Mouse (Mus musculus): ENCODE measurements around the gene Mapk8. TPM values are rescaled to one million over a fixed set of nuclear protein-coding genes. Genes with fewer than 3 reads are reported as not detected.
A peak's percentile ranks its signal among the peaks of the same experiment; 100 is the strongest.

Mapk8 gene
- polyA plus RNA-seq, 1 experiment from 2014 or later = 10.3 TPM

DNA sequence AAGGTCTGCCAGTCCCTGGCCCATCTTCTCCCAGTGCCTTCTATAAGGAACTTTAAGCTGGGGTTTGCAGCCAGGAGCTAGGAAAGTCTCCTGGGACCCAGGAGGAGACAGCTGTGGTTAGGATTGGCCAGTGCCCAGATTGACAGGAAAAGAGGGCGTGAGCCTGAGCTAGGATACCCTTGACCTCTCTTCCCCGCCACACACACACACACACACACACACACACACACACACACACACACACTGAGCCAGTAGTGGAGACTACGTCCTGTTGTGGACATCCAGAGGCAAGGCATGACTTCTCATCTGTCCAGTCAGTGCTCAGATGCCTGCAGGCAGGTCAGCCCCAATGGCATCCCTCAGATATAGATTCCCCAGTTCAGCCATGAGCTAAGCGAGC lies 85.4 kb downstream of the Mapk8 start:
- 60% methylated on average over 4 of the region's 4 CpGs for WGBS
- Histone ChIP-seq H3K36me3 (ENCODE audit: control insufficient read depth, insufficient read depth, low read length) (no peaks in the 10 kb centered on the region), H3K27ac (ENCODE audit: low read length) (no peak overlapping the region), H3K9ac (ENCODE audit: low read depth, low read length) (no peak overlapping the region), H3K4me2 (ENCODE audit: low read depth, low read length) (no peak overlapping the region), H3K4me1 (ENCODE audit: control insufficient read depth, insufficient read depth, low read length) (peaks cover 2% of the 10 kb centered on the region), H3K27me3 (replicated peaks; ENCODE audit: control insufficient read depth, insufficient read depth, low read length) (no peaks in the 10 kb centered on the region), H3K4me3 (ENCODE audit: low read length) (no peak overlapping the region), H3K9me3 (ENCODE audit: control insufficient read depth, low read length) (no peaks in the 10 kb centered on the region)
- no peak for ATAC-seq

- Histone ChIP-seq H3K4me2 (ENCODE audit: low read depth, low read length) (no peak overlapping the region), H3K4me1 (ENCODE audit: control insufficient read depth, insufficient read depth, low read length) (peaks cover 2% of the 10 kb centered on the region), H3K27me3 (replicated peaks; ENCODE audit: control insufficient read depth, insufficient read depth, low read length) (no peaks in the 10 kb centered on the region), H3K9me3 (ENCODE audit: control insufficient read depth, low read length) (no peaks in the 10 kb centered on the region), H3K4me3 (ENCODE audit: low read length) (no peak overlapping the region), H3K9ac (ENCODE audit: low read depth, low read length) (no peak overlapping the region), H3K36me3 (ENCODE audit: control insufficient read depth, insufficient read depth, low read length) (no peaks in the 10 kb centered on the region), H3K27ac (ENCODE audit: low read length) (no peak overlapping the region)
- WGBS = 88% methylated on average over 8 of the region's 8 CpGs
- ATAC-seq = no peak
Measured at GRCm38 (mm10) chr14:33358891-33359290, 88.1 kb downstream of the Mapk8 start.

DNA sequence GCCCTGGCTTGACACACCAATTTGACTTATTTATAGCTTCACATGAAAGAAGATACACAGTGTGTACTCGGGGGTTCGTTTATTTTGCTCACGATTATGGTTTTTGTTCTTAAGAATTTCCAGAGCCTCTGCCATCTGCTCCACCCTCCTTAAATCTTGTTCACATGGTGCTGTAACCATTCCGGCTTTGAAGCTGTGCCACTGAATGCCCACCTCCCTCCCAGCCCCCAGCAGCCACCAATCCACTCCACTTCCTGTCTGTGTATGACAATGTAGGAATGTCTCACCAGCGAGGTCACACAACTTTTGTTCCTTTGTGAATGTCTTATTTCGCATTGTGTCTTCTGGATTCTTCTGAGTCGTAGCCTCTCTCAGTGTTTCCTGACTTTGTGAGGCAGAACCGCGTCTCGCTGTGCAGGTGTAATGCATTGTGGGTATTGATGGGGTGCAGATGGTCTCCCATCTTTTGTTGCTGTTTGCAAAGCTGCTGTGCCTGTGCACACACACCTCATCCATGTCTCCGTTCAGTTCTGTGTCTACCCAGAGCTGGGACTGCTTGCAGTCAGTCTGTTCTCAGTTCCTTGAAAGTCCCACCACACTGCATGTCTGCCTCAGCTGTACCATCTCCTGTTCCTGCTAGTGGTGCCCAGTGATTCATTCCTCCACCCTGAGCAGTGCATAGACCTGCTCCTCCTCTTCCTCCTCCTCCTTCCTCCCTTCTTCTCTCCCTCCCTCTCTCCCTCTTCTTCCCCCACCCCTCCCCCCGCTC lies 89.2 kb downstream of the Mapk8 start:
- 67% methylated on average over 12 of the region's 12 CpGs for WGBS
- no peak overlapping the region for H3K9ac ChIP-seq (ENCODE audit: low read depth, low read length)
- peaks cover 1% of the 10 kb centered on the region for H3K4me1 ChIP-seq (ENCODE audit: control insufficient read depth, insufficient read depth, low read length)
- no peaks in the 10 kb centered on the region for H3K36me3 ChIP-seq (ENCODE audit: control insufficient read depth, insufficient read depth, low read length)
- H3K4me2 ChIP-seq (ENCODE audit: low read depth, low read length) = no peak overlapping the region
- no peaks in the 10 kb centered on the region for H3K9me3 ChIP-seq (ENCODE audit: control insufficient read depth, low read length)
- no peak overlapping the region for H3K4me3 ChIP-seq (ENCODE audit: low read length)
- H3K27me3 ChIP-seq (replicated peaks; ENCODE audit: control insufficient read depth, insufficient read depth, low read length) = no peaks in the 10 kb centered on the region
- no peak for ATAC-seq
- H3K27ac ChIP-seq (ENCODE audit: low read length) = no peak overlapping the region

- 89% methylated on average over 5 of the region's 5 CpGs for WGBS
- H3K27me3 ChIP-seq (replicated peaks; ENCODE audit: control insufficient read depth, insufficient read depth, low read length) = peaks cover 21% of the 10 kb centered on the region
- no peak overlapping the region for H3K27ac ChIP-seq (ENCODE audit: low read length)
- ATAC-seq = no peak
- no peak overlapping the region for H3K4me2 ChIP-seq (ENCODE audit: low read depth, low read length)
- no peaks in the 10 kb centered on the region for H3K36me3 ChIP-seq (ENCODE audit: control insufficient read depth, insufficient read depth, low read length)
- H3K4me3 ChIP-seq (ENCODE audit: low read length) = no peak overlapping the region
- H3K4me1 ChIP-seq (ENCODE audit: control insufficient read depth, insufficient read depth, low read length) = peaks cover 5% of the 10 kb centered on the region
- H3K9ac ChIP-seq (ENCODE audit: low read depth, low read length) = no peak overlapping the region
- H3K9me3 ChIP-seq (ENCODE audit: control insufficient read depth, low read length) = no peaks in the 10 kb centered on the region
Measured at GRCm38 (mm10) chr14:33355276-33355675, 91.7 kb downstream of the Mapk8 start.

- Histone ChIP-seq H3K27me3 (replicated peaks; ENCODE audit: control insufficient read depth, insufficient read depth, low read length) (peaks cover 21% of the 10 kb centered on the region), H3K9me3 (ENCODE audit: control insufficient read depth, low read length) (no peaks in the 10 kb centered on the region), H3K4me1 (ENCODE audit: control insufficient read depth, insufficient read depth, low read length) (peaks cover 5% of the 10 kb centered on the region), H3K27ac (ENCODE audit: low read length) (no peak overlapping the region), H3K36me3 (ENCODE audit: control insufficient read depth, insufficient read depth, low read length) (no peaks in the 10 kb centered on the region), H3K9ac (ENCODE audit: low read depth, low read length) (no peak overlapping the region), H3K4me3 (ENCODE audit: low read length) (no peak overlapping the region), H3K4me2 (ENCODE audit: low read depth, low read length) (no peak overlapping the region)
- 74% methylated on average over 6 of the region's 6 CpGs for WGBS
- ATAC-seq = no peak
Measured at GRCm38 (mm10) chr14:33352890-33353289, 94.1 kb downstream of the Mapk8 start.

DNA sequence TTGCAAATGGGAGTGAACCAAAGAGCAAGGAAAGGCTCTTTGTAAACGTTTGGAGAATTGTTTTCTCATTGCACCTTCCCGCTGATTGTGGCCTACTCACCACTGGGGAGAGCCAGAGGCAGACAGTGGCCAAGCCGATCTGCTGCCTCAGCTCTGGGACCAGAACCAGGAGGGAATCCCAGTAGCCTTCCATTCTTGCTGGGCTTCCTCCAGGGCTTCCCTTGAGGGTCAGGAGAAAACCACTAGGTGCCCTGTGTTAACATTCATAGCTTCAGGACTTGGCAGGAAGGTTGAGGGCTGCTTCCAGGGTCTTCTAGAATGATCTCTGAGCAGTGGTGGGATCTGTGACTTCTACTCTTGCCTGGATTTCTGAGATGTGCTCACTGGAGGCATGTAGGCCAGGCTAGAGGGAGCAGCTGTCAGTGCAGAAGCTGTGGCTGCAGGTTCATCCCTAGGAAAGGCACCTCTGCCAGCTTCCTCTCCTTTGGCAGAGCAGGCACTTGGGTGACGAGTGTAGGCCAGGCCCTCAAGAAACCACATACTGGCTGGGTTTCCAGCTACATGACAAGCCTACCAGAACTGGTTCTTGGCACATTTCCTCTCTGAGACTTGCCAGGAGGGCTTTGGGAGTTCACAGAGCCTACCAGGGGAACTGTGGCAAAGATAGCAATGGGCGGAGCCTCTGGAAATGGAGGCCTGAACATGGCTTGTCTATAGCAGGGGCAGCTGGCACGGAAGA lies 94.8 kb downstream of the Mapk8 start:
- 76% methylated on average over 6 of the region's 6 CpGs for WGBS
- Histone ChIP-seq H3K27me3 (replicated peaks; ENCODE audit: control insufficient read depth, insufficient read depth, low read length) (peaks cover 21% of the 10 kb centered on the region), H3K4me3 (ENCODE audit: low read length) (no peak overlapping the region), H3K9ac (ENCODE audit: low read depth, low read length) (no peak overlapping the region), H3K36me3 (ENCODE audit: control insufficient read depth, insufficient read depth, low read length) (no peaks in the 10 kb centered on the region), H3K9me3 (ENCODE audit: control insufficient read depth, low read length) (no peaks in the 10 kb centered on the region), H3K4me1 (ENCODE audit: control insufficient read depth, insufficient read depth, low read length) (peaks cover 5% of the 10 kb centered on the region), H3K27ac (ENCODE audit: low read length) (no peak overlapping the region), H3K4me2 (ENCODE audit: low read depth, low read length) (no peak overlapping the region)
- no peak for ATAC-seq

DNA sequence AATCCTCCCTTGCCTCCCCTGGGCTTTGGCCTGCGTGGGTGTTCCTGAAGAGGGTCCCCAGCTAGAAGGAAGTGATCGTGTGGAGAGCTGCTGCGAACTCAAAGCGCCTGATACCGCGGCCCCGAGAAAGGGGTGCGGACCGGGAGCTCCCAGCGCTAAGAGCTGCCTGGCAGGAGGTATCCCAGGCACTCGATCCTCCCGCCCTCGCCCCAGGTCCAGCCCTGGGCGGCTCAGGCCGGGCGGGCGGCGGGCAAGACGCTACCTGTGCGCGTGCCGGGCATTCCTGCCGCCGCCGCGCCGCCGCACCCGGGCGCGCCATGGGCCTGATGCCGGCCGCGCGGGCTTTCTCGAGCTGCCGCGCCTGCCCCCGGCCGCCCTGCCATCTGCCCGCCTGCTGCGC lies 95.9 kb downstream of the Mapk8 start:
- peak overlapping the region; percentile 51 for H3K4me3 ChIP-seq (ENCODE audit: low read length)
- ATAC-seq = peak; percentile 62
- H3K9me3 ChIP-seq (ENCODE audit: control insufficient read depth, low read length) = no peaks in the 10 kb centered on the region
- H3K4me2 ChIP-seq (ENCODE audit: low read depth, low read length) = peak overlapping the region; percentile 84
- H3K27ac ChIP-seq (ENCODE audit: low read length) = no peak overlapping the region
- WGBS = 2% methylated on average over 41 of the region's 42 CpGs
- H3K36me3 ChIP-seq (ENCODE audit: control insufficient read depth, insufficient read depth, low read length) = no peaks in the 10 kb centered on the region
- peak overlapping the region; percentile 62 for H3K9ac ChIP-seq (ENCODE audit: low read depth, low read length)
- H3K27me3 ChIP-seq (replicated peaks; ENCODE audit: control insufficient read depth, insufficient read depth, low read length) = peaks cover 21% of the 10 kb centered on the region
- H3K4me1 ChIP-seq (ENCODE audit: control insufficient read depth, insufficient read depth, low read length) = peaks cover 5% of the 10 kb centered on the region

GRCm38 (mm10) chr14:33348146-33348545 lies 98.8 kb downstream of the Mapk8 start:
- Histone ChIP-seq H3K27ac (ENCODE audit: low read length) (no peak overlapping the region), H3K4me2 (ENCODE audit: low read depth, low read length) (no peak overlapping the region), H3K4me3 (ENCODE audit: low read length) (no peak overlapping the region), H3K9ac (ENCODE audit: low read depth, low read length) (no peak overlapping the region), H3K4me1 (ENCODE audit: control insufficient read depth, insufficient read depth, low read length) (peaks cover 5% of the 10 kb centered on the region), H3K9me3 (ENCODE audit: control insufficient read depth, low read length) (no peaks in the 10 kb centered on the region), H3K27me3 (replicated peaks; ENCODE audit: control insufficient read depth, insufficient read depth, low read length) (peaks cover 21% of the 10 kb centered on the region), H3K36me3 (ENCODE audit: control insufficient read depth, insufficient read depth, low read length) (no peaks in the 10 kb centered on the region)
- no peak for ATAC-seq
- 47% methylated on average over 1 of the region's 1 CpGs for WGBS

- H3K4me1 ChIP-seq (ENCODE audit: control insufficient read depth, insufficient read depth, low read length) = peaks cover 5% of the 10 kb centered on the region
- no peak overlapping the region for H3K4me2 ChIP-seq (ENCODE audit: low read depth, low read length)
- H3K27ac ChIP-seq (ENCODE audit: low read length) = no peak overlapping the region
- ATAC-seq = no peak
- no peaks in the 10 kb centered on the region for H3K36me3 ChIP-seq (ENCODE audit: control insufficient read depth, insufficient read depth, low read length)
- no peak overlapping the region for H3K4me3 ChIP-seq (ENCODE audit: low read length)
- peaks cover 21% of the 10 kb centered on the region for H3K27me3 ChIP-seq (replicated peaks; ENCODE audit: control insufficient read depth, insufficient read depth, low read length)
- WGBS = 47% methylated on average over 4 of the region's 4 CpGs
- H3K9me3 ChIP-seq (ENCODE audit: control insufficient read depth, low read length) = no peaks in the 10 kb centered on the region
- H3K9ac ChIP-seq (ENCODE audit: low read depth, low read length) = no peak overlapping the region
Measured at GRCm38 (mm10) chr14:33347738-33348137, 99.2 kb downstream of the Mapk8 start.
